Mouse (Mus musculus): Measurements from ENCODE around the gene B4galt1. TPM values are rescaled to one million over a fixed set of nuclear protein-coding genes. Genes with fewer than 3 reads are reported as not detected.
A peak's percentile ranks its signal among the peaks of the same experiment; 100 is the strongest.

B4galt1 gene
- total RNA-seq, 1 experiment from 2014 or later, result 69.4 TPM

DNA sequence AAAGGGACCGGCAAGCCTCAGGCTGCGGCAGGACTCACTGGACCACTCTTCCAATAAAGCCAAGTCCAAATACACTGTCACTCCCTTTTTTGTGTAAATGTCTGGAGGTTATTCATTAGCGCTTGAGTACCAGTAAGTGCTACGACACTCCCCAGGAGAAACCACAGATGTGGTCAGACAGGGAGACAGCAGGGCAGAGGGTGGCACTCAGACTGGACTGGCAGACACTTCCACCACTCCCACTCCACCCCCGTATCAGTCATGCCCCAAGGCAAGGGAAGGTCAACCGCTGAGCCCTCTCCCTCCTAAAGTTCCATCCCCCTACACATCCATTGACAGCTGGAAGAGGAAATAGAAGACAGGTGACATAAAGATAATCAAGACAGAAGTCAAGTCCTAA, 35.4 kb downstream of the B4galt1 start:
- peak; percentile 36 for DNase-seq

DNA sequence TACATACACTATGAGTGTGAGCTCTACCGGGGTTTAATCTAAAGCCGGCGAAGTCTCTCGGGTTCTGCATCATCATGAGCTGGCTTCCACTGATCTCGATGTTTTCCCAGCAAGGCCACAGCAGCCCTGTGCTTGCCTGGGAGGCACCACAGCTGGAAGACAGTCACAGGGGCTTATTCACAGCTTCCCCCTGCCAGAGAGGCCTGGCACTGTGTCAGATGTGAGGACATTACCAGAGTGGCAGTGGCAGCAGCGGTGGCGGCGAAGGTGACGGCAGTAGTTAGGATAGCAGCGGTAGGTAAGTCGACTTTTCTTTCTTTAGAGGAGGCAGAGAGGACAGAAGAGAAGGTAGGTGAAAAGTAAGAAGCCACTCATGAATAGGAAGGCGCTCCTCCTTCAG, 35.9 kb downstream of the B4galt1 start:
- DNase-seq, result peak; percentile 75

DNA sequence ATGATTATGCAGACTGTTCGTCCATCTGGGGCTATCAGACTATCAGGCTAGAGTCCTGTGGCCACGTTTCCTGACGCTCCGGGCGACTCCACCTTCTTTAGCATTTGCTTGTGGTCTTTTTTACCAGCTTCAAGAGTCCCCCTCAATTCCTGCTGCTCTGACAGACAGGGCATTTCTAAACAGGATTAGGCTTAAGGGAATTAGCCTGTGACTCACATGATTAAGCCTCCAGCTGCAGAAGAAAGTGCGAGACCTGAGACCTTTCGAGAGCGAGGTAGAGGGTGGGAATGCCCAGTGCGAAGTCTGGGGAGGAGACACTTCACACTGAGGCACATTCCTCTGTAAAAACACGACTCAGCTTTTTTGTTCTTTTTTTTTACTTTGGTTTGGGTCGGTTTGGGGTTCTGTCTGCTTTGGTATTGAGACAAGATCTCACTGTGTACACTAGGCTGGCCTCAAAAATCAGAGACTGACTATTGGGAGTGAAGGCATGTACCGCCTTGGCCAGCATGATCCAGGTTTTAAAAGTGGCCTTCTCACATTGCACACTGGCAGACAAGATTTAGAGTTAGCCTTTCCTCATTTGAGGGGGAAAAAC, 37.9 kb downstream of the B4galt1 start:
- DNase-seq, result no peak

DNA sequence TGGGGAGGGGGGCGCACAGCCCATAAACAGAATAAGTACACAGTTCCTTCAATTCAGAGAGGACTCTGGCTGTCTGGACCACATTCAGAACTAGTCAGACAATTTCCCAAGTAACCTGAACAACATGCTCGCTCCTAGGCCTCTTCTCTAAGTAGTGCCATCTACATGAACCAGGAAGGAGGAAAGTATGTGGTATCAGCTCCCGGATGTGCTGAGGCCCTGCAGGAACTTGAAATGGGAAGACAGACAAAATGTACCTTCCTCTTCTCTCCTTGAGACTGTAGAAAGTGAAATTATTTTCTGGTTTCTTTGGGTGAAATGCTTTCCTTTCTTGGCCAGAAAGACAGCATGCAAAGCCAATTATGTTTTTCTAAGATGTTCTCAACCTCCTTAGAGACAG, 38.7 kb downstream of the B4galt1 start:
- no peak for DNase-seq

DNA sequence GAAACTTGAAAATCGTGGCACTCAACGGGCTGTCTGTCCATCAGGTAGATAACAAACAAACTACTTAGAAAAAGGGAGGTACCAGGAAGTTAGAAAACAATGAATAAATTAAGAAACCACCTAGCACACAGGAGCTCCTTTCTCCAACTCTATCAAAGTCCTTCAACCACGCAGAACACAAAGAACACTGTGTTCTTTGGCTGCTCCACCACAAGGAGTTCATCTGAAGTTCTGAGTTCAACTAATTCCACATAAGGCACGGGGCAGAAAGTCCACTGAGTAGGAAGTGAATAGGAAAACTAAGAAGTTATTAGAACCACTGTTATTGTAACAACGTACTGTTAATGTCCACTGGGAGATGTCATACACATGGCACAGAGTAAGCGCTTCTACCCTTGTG, 39.4 kb downstream of the B4galt1 start:
- DNase-seq, result no peak

DNA sequence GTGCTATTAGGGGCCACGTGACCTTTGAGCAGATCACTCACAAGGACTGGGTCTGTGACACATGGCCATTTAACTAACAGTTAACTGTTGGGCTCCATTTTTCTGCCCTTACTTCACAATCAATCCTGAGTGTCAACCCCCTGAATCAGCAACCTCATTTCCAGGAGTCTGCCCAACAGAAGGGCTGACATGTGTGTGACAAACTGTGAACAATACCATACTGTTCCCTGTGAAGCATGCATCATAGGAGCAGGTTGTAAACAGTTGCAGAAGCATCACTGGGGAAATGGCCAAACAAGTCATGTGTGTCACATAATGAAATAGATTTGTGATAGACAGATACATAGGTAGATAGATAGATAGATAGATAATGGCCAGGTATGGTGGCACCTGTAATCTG, 40.9 kb downstream of the B4galt1 start:
- DNase-seq, result no peak

DNA sequence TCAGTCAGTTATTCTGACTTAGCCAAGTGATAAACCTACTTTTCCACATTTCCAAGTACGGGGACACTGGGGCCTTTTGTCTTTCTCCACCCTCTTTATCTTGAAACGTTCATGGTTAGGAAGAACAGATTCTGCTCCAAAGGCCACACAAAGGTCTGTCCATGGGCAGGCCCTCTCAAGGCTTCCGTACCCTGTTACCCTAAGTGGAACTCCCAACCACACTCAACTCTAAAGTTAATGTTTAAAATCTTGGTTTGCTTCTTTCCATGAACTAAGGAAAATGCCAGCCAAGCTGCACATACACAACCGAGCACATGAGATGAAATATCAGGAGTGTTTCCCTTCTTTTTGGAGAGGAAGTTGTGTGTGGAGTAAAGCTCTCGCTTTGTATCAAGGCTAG, 43.3 kb downstream of the B4galt1 start:
- no peak for DNase-seq

DNA sequence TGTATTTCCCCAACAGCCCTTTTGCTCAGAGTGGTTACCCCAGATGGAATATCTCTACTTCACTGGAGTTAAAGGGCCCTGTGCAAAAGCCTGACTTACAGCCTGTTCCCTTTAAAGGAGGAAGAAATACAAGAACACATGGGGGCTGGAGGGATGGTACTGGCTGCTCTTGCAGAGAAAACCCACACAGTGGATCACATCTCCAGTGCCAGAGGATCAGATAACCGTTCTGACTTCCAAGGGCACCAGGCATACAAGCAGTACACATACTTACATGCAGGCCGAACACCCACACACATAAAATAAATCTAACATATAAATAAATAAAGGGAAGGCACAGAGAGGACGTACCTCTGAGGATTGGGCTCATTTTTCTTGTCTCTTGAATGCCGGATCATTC, 46.4 kb downstream of the B4galt1 start:
- DNase-seq, result no peak

DNA sequence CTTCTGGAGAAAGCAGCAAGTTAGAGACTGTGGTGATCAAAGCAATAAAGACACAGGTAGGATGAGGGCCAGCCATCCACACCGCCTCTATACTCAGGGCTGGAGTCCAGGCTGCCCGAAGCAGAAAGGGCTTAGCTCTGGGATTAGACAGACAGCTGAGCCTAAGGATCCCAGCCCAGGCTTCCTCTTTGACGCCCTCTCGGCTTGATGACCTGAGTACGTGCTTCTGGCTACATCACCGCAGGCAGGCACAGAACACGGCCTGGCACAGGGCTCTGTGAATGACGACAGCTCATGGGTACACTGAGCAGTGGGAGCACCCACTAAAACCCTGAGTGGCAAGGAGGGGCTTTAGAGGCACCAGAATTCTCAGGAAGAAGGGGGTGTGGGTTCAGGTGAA, 48.4 kb downstream of the B4galt1 start:
- no peak for DNase-seq

DNA sequence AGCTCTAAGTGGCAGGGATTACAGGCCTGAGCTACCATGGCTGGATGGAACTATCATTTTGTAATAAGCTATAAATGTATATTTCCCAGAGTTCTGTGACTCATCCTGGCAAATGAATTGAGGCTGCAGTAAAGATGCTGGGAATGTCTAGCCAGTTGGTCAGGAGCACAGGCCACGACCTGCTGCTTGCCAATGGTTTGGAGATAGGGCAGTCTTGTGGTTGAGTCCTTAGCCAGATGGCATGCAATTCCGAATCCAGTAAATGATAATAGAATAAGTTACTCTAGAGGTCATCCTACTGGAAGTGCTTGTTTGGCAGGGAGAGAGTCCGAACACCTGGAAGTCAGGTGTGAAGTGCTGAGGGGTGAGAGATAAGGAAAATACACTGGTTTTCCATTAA, 51.0 kb downstream of the B4galt1 start:
- DNase-seq, result no peak

DNA sequence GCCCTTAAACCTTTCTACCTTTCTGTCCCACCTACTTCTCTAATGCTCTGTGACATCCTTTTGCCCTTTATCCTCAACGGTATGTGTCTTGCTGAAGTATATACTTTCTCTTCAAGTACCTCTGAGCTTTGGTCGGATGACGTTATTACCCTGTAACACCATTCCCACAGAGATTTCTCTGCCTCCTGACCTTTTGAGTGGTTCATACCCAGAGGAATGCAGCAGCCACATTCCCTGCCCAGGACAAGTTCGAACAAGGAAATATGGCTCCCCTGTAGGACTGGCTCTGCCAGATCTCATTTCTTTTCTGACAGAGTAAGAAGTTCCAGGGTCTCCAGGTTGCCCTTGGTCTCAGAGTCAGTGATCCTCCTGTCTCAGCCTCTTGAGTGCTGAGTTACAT, 51.9 kb downstream of the B4galt1 start:
- no peak for DNase-seq

DNA sequence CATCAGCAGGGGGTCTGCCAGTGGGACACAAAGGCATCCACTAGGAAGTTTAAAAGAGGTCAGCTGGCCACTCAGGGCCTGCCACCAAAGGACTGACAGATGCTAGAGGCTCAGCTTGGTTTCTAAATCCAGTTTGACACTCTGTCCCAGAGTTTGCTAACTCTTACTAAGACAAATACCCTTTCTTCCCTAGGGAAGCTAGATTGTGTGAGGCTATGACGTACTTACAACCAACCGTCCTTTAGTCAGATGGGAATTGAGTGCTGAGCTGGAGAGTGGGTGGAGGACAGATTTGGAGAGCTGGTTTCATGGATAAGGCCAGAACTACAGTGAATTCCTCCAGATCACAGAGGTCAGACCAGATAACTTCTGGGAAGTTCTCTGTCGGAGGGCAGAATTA, 52.9 kb downstream of the B4galt1 start:
- no peak for DNase-seq

DNA sequence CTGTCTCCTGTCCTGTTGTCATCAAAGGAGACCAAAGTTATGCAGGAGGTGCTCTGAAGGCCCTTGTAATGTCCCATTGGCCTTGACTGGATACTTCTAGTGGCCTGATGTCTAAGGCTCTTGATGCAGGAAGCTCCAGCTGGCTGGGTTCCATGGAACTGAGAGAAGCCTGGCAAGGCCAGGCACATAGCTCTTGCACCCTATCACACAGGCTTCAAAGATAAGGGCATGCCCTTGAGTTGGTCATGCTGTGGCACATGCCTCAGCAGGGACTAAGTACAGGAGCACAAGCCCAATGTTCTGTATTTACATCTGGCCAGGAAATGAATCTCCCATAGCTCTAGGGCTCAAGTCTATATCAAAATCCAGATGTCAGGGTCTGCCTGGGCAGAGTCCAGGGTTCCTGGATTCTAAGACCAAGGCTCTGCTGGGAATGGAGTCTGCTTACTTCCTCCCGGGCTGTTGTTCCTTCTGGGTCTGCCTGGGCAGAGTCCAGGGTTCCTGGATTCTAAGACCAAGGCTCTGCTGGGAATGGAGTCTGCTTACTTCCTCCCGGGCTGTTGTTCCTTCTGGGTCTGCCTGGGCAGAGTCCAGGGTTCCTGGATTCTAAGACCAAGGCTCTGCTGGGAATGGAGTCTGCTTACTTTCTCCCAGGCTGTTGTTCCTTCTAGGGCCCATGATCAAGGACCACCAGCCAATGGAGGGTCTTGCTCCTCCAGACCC, 54.8 kb downstream of the B4galt1 start:
- peak; percentile 93 for DNase-seq

DNA sequence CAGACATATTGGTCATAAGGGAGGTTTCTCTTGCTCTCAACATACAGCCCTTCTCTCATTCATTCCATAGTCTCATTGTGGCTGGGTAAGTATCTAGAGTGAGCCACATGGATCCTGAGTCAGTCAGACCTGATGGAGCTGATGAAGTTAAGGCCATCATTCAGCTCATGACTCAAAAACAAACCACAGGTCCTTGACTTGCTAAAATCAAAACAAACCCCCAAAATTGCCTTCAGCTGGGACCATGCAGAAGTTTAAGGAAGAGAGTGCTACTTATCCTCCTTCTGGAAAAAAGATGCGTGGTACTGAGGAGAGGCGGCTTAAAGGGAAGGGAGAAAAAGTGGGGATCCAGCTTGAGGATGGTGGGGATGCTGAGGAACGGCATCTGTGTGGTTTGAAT, 58.0 kb downstream of the B4galt1 start:
- no peak for DNase-seq

DNA sequence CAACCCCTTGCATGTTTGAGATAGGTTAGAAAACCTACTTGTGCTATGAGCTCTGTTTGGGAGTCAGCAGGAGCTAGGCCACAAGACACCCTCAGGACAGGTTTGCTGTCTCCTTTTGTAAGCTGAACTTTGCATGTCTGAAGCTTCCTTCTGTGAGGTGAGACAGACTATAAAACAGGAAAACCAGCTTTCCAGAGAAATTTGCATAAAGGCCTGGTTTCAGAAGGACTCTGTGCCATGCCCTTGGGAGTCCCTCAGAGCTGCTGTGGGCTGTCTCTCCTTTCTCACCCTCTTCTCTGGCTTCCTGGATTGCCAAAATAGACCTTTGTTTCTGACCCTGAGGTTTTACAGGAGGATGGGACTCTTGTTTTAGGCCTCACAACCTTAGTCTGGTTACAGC, 59.5 kb downstream of the B4galt1 start:
- DNase-seq, result no peak

DNA sequence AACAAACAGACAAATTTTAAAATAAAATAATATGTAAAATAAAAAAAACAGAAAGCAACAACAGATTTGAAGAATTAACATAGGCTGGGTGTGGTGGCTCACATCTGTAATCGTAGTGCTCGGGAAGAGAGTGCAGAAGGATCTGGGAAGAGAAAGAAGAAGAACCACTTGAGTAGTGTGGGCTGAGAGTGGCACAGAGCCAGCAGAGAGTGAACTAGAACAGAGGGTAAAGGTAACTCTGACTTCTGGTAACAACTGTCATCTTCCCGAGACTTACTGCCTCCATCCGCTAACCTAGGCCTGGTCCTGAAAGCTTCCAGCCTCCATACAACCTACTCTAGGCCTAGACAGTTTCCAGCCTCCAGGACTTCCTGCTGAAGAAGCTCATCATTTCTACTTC, 62.6 kb downstream of the B4galt1 start:
- DNase-seq, result no peak

DNA sequence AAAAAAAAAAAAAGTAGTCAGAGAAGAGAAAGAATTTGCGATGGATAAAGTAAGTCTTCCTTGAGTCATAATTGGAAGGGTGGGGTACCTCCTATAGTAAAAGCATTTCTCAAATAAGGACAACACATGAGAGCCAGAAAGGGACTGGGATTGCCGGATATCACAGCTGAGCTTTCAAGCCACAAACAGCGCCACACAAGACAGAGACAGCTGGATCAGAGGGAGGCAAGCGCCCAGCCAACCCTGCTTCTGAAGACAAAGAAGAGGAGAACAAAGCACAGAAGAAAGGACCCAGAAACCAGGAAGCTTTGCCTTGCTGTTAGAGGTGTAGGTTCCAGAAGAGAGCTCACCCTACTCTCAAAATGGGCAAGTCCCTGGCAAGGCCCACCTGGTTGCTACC, 67.2 kb downstream of the B4galt1 start:
- no peak for DNase-seq

DNA sequence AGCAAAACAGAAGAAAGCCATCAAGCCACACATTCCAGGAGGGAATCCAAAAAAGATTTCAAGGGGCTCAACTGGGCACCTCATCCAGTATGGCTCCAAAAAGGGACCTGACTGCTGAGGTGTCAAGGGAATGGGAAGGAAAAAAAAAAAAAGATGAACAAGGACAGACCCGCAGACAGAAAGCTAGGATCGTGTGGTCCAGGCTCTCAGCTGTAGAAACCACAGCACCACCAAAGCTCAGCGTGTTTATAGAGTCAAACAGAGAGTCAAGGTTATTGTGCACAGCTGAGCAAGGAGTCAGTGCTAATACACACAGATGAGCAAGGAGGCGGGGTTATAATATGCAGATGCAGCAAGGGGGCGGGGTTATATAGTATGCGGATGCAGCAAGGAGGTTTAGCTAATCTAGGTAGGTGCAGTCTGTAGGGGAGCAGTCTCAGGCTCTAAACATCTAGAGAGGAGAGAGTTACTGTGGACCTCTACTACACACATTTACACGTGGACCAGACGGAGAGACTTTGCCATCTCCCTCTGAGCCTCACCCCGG, 68.1 kb downstream of the B4galt1 start:
- no peak for DNase-seq

DNA sequence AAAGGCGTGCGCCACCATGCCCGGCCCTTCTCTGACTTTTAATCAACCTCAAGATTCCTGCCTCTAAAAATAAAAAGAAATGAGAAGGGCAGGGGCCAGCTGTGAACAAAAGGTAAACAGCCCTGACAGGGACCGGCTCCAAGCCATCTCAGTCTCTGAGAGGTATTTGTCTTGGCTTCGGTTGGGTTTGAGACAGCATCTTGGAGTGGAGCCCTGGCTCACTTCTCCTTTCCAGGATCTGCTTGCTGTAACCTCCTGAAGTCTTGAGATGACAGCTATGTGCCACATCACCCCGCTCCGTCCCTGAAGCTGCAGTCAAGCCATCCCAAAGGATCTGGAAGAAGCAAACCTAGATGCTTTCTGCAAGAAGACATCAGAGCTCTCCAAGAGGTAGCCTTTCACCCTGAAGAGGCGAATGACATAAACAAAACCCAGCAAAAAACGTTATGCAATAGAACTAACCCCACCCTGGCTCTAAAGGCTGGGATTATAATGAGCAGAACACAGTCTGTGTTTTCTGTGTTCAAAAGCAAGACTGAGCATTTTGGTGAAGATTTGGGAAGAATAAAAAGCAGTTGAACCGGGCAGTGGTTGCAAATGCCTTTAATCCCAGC, 69.1 kb downstream of the B4galt1 start:
- DNase-seq, result peak; percentile 47

DNA sequence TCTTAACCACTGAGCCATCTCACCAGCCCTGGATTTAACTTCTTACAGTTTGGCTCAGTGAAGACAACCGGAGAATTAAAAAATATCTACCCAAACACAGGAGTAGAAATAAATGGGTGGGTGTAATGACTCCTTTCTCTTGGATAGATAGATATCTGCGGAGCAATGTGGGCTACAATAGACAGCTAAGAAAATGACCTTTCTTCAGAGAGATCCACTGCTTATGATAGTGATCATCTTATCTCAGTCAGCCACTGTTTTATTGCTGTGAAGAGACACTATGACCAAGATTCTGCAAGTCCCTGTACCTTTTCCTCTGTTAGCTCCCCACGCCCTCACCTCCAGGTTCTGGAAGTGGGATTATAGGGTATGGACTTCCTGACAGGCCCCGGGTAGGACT, 70.8 kb downstream of the B4galt1 start:
- DNase-seq, result no peak

DNA sequence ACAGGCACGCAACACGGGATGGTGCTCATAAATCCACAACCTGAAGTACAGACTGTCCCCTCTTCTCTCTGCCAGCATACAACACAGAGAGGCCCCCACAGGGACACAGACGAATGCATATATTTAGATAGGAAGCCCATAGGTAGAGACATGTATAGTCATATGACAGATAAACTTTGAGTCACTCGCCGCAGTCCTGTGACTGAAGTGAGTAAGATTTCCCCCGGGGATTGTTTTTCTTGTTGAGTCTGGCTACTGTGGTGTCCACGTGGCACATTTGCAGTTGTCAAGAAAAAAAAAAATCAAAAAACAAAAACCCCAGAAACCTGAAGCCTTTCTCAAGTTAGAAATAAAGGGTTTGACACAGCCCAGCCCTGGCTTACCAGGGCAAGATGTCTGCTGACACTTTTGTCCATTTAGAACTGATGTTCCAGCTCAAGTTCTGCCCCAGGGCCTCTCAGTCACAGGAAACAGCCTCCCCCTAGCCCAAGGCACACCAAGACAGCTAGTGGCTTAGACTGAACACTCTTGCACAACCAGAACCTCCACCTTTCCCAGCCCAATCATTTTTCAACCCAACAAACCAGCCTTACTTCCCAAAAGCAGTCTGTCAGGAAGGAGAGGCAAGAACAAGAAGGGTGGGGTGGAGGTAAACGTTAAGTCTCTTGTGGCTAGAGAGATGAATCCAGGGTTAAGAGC, 71.9 kb downstream of the B4galt1 start:
- DNase-seq, result no peak

DNA sequence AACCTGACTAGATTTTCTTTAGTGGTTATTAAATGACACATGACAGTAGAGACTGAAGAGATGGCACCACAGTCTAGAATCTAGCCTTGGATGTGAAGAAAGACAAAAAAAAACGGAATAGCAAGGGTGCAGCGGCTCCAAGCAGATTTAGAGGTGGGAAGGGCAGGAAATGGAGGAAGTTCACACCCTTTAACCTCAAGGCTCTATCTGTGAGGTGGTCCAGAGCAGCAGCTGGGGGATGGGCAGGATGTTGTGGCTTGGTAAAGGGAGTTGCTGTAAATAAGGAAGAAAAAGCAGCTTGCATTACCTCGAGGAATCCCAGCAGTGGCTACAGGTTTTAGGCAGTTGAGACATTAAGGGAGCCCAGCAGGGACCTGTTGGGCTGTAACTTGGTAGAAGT, 72.7 kb downstream of the B4galt1 start:
- DNase-seq, result peak; percentile 60

DNA sequence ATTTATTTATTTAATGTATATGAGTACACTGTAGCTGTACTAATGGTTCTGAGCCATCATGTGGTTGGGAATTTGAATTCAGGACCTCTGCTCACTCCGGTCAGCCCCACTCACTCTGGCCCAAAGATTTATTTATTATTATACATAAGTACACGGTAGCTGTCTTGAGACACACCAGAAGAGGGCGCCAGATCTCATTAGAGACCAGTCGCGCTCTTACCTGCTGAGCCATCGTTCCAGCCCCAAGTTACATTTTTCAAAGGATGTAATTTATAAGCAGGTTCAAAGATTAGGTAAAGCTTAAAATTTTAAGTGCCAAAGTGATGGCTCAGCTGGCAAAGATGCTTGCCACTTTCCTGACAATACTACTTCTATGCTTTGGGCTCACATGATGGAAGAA, 75.1 kb downstream of the B4galt1 start:
- DNase-seq, result peak; percentile 35

All from adrenal gland, postnatal 14 days (tissue).